Mouse (Mus musculus): Measurements from ENCODE around the gene Mecom. TPM values are rescaled to one million over a fixed set of nuclear protein-coding genes. Genes with fewer than 3 reads are reported as not detected.

Mecom gene
- polyA plus RNA-seq, 1 experiment from 2014 or later: 33.2 TPM

DNA sequence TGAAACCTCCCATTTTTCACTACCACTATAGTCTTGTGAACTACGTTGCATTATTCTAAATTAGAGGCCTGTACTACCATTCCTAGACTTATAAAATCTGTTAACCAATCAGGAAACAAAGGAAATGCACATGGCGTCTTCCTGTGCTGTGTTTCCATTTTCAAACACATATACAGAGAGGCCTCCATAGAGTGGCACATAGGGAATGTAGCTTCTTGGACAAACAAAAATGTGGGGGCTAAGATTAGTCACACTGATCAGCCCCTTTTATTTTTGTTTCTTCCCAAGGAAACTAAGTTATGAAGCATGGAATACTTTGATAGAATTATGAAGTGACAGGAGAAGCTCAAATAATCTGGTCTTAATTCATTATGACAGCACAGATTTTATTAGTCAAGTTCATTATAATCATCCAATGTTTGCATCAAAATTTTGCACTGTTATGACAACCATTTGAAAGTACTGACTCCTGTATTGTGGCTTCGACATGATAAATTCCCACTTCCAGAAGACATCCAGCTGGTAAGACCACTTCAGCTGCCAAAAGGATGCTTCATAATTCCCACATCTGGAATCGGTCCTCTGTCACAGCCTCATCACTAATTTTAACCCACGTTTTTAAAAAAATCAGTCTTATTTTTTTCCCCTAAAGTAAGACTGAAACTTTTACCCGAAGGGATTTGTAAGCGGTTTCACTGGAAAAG, 429.1 kb downstream of the Mecom start:
- Histone ChIP-seq H3K4me2 (replicated peaks) (no peak overlapping the region), H3K4me3 (no peak overlapping the region), H3K36me3 (no peaks in the 10 kb centered on the region), H3K4me1 (no peaks in the 10 kb centered on the region), H3K27me3 (no peaks in the 10 kb centered on the region), H3K9ac (replicated peaks) (no peak overlapping the region), H3K9me3 (no peaks in the 10 kb centered on the region), H3K27ac (replicated peaks) (no peak overlapping the region)
- WGBS: 88% methylated on average over 7 of the region's 7 CpGs
- no peak for ATAC-seq (ENCODE audit: low FRiP score, low read depth)

DNA sequence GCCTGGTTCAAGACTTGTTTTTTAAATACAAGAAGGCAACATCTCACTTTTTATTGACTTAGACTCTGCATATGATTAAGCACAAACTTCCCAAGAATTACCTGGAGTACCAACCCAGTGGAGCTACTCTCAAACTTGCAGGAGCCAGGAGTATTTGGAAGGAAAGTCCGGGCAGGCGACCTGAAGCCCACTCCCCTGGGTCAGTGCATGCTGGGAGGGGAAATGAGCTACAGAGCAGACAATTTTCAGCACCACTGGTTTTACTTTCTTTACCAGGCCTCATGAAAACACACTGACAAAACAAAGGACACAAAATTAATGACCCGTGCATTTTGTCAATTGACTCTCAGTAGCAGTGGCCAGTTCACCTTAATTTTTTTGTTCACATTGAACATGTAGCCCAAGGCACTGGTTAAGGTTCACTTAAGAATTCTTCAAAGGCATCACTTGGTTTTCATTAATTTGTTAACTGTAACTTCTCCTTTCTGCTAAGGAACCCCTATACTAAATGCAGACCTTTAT, 434.5 kb downstream of the Mecom start:
- no peak for ATAC-seq (ENCODE audit: low FRiP score, low read depth)
- no peak overlapping the region for H3K27ac ChIP-seq (replicated peaks)
- no peaks in the 10 kb centered on the region for H3K27me3 ChIP-seq
- no peaks in the 10 kb centered on the region; the same call in 1 of the 2 replicates for H3K4me1 ChIP-seq
- 40% methylated on average over 3 of the region's 3 CpGs for WGBS
- H3K9me3 ChIP-seq: no peaks in the 10 kb centered on the region
- H3K4me3 ChIP-seq: no peak overlapping the region
- no peak overlapping the region for H3K9ac ChIP-seq (replicated peaks)
- H3K4me2 ChIP-seq (replicated peaks): no peak overlapping the region
- no peaks in the 10 kb centered on the region for H3K36me3 ChIP-seq

DNA sequence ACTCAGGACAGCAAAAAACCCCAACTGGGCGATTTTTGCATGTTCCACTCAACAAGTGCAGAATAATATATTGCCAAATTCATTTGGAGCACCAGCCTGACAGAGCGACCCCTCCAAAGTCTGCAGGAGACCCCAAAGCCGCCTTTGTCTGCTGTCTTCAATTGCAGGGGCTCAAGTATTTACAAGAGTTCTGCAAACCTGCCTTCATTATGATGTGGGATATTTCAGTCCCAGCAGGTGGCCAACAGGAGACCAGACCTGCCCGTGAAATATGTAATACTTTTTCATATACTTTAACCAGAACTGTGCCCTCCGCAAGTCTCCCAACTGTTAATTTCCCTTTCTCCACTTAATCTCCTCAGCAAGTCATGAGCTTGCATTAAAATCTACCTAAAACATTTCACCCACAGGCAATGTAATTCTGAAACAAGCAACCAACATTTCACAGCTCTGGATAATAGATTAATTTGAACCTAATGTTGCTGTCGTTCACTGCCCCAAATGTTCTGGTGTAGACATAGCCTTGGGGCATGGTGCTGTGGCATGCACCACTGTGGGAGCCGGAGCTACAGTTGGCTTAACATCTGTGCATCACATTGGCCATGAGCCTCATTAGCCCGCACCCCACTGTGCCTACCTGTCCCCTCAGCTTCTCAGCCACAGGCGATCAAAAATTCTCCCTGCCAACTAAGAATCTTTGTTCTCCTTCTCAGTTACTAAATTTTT, 439.7 kb downstream of the Mecom start:
- no peak overlapping the region for H3K9ac ChIP-seq (replicated peaks)
- WGBS: 64% methylated on average over 9 of the region's 9 CpGs
- H3K36me3 ChIP-seq: no peaks in the 10 kb centered on the region
- no peak for ATAC-seq (ENCODE audit: low FRiP score, low read depth)
- no peaks in the 10 kb centered on the region for H3K27me3 ChIP-seq
- H3K4me2 ChIP-seq (replicated peaks): no peak overlapping the region
- H3K27ac ChIP-seq (replicated peaks): no peak overlapping the region
- H3K4me1 ChIP-seq: no peaks in the 10 kb centered on the region; the same call in 1 of the 2 replicates
- H3K4me3 ChIP-seq: no peak overlapping the region
- H3K9me3 ChIP-seq: no peaks in the 10 kb centered on the region

DNA sequence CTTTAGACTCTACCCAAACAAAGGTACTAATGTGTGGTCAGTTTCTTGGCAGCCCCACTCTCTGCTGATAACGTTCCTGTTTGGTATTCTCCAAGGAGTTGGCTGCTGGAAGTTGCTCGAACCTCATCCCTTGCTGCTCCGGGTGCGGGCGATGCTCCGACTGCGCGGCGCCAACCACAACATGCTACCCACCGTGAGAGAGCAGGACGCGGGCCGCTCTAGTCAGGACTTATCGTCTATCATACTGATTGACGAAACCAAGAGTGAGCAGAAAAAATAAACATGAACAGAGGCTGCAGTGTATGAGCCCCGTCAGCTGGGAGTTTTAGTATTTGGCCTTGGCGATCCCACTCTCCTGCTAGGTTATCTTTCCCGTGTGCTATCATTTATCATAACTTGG, 441.3 kb downstream of the Mecom start:
- H3K27me3 ChIP-seq: no peaks in the 10 kb centered on the region
- no peak overlapping the region for H3K9ac ChIP-seq (replicated peaks)
- H3K4me2 ChIP-seq (replicated peaks): no peak overlapping the region
- 88% methylated on average over 18 of the region's 18 CpGs for WGBS
- H3K4me3 ChIP-seq: no peak overlapping the region
- no peaks in the 10 kb centered on the region for H3K9me3 ChIP-seq
- no peak overlapping the region for H3K27ac ChIP-seq (replicated peaks)
- no peaks in the 10 kb centered on the region for H3K36me3 ChIP-seq
- H3K4me1 ChIP-seq: no peaks in the 10 kb centered on the region; the same call in 1 of the 2 replicates
- no peak for ATAC-seq (ENCODE audit: low FRiP score, low read depth)

DNA sequence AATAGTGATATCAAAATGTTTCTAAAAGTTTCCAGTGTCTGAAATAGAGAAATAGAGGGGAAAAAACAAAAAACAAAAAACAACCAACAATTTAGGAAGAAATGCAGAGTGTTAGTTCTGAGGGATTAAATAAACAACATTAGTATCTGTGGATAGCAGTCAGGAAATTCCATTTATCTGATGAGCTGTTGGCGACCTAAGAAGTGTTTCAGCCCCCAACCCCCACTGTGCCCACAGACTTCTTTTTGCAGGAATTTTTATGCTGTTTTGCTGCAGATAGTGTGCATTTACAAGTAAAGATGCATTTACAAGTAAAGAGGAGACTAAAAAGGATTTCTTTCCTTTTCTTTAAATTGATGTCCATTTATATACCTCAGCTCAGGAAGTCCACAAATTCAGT, 441.9 kb downstream of the Mecom start:
- Histone ChIP-seq H3K27ac (replicated peaks) (no peak overlapping the region), H3K4me1 (no peaks in the 10 kb centered on the region; the same call in 1 of the 2 replicates), H3K4me3 (no peak overlapping the region), H3K36me3 (no peaks in the 10 kb centered on the region), H3K27me3 (no peaks in the 10 kb centered on the region), H3K9me3 (no peaks in the 10 kb centered on the region), H3K4me2 (replicated peaks) (no peak overlapping the region), H3K9ac (replicated peaks) (no peak overlapping the region)
- ATAC-seq (ENCODE audit: low FRiP score, low read depth): no peak
- WGBS: 53% methylated on average over 1 of the region's 1 CpGs

DNA sequence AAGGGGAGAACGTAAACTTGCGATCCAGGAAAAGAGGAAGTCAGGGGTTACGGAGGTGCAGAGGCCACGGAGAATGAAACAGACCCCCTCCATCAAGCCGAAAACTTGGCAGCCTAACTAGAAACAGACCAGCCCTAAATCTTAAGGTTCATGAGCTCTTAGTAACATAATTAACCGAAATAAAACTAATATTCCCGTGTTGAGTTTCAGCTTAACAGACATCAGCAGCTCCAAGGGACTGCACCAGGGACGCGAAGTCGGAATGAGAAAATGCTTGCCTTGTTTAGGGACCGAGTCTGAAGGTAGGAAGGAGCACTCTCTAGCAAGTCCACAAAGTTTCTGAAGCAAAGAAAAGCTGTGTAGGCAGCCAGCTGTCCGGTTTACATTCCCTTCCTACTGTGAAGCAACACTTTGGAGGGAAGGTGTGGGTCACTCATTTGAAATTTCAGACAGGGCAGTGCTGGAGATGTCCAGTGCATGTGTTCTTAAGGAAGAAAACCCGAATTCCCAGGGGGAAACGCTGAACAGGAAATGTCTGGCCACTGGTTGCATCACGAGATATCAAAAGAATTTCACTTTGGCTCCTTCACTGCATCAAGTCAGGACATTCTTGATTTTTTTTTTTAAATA, 442.5 kb downstream of the Mecom start:
- Histone ChIP-seq H3K4me3 (no peak overlapping the region), H3K36me3 (no peaks in the 10 kb centered on the region), H3K27me3 (no peaks in the 10 kb centered on the region), H3K4me2 (replicated peaks) (no peak overlapping the region), H3K9ac (replicated peaks) (no peak overlapping the region), H3K27ac (replicated peaks) (no peak overlapping the region), H3K9me3 (no peaks in the 10 kb centered on the region), H3K4me1 (no peaks in the 10 kb centered on the region; the same call in 1 of the 2 replicates)
- no peak for ATAC-seq (ENCODE audit: low FRiP score, low read depth)
- WGBS: 58% methylated on average over 15 of the region's 15 CpGs

DNA sequence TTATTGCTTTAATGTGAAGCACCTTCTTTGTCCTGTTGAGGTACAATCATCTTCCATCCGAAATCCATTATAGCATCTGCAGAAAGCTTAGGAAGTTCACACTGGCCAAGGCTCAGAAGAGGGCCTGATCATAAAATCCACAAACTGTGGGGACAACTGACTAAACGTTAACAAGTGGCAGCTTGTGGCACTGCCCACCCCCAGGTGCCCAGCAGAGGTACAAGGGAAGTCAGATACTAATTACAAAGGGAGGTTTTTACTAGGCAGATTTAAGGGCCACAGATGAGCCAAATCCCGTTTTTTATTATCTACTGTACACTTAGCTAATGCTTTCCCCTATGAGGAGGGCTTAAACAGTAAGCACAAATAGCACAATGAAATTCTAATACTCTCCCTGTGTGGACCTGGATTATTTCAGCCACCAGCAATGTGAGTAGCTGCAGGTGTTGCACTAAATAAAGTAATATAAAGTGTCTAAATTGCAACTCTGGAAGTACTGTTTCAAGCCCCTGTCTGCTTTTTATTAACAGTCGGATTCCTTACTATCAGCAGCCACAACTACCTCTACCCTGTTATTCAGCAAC, 443.2 kb downstream of the Mecom start:
- Histone ChIP-seq H3K9me3 (no peaks in the 10 kb centered on the region), H3K4me1 (no peaks in the 10 kb centered on the region; the same call in 1 of the 2 replicates), H3K27ac (replicated peaks) (no peak overlapping the region), H3K4me2 (replicated peaks) (no peak overlapping the region), H3K36me3 (no peaks in the 10 kb centered on the region), H3K4me3 (no peak overlapping the region), H3K27me3 (no peaks in the 10 kb centered on the region), H3K9ac (replicated peaks) (no peak overlapping the region)
- no peak for ATAC-seq (ENCODE audit: low FRiP score, low read depth)
- WGBS: 62% methylated on average over 4 of the region's 4 CpGs

DNA sequence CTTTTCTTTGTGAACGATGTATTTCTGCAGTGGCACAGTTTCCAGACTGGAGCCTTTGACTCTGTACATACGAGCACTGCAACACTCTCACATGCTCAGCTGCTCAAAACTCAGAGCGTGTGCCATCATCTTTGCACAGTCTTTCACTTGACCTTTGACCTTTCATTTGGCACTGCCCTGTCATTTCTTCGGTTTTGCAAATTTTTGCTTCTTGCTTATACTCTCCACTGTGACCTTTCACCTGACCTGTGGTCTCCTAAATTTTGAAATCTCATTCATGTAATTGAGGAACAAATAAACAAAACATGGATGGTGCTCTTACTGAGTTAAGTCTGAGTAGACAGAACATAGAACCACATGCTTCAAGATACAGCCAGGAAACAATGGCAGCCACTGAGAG, 446.7 kb downstream of the Mecom start:
- no peaks in the 10 kb centered on the region for H3K9me3 ChIP-seq
- H3K4me2 ChIP-seq (replicated peaks): no peak overlapping the region
- no peaks in the 10 kb centered on the region for H3K4me1 ChIP-seq
- WGBS: 76% methylated on average over 4 of the region's 4 CpGs
- ATAC-seq (ENCODE audit: low FRiP score, low read depth): no peak
- H3K27me3 ChIP-seq: no peaks in the 10 kb centered on the region
- no peak overlapping the region for H3K9ac ChIP-seq (replicated peaks)
- no peak overlapping the region for H3K4me3 ChIP-seq
- H3K27ac ChIP-seq (replicated peaks): no peak overlapping the region
- H3K36me3 ChIP-seq: no peaks in the 10 kb centered on the region

DNA sequence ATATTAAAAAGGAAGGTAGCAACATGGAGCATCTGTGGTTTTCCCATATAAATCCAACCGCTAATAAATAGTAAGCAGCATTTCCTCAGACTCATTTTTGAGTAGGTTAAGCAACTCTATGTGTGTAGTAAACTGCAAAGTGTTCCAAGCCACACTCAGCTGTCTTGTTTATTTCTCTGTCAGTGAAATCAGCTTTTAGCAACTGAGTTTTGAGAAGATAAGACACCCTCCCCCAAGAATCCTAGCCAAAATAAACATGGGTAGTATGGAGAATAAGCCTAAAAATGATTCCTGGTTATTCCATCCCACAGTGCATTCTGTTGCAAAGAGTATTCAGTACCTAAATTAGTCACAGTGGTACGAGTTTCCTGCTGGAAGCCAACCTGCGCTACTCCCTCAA, 450.1 kb downstream of the Mecom start:
- Histone ChIP-seq H3K9me3 (no peaks in the 10 kb centered on the region), H3K9ac (replicated peaks) (no peak overlapping the region), H3K27ac (replicated peaks) (no peak overlapping the region), H3K4me1 (no peaks in the 10 kb centered on the region), H3K4me2 (replicated peaks) (no peak overlapping the region), H3K4me3 (no peak overlapping the region), H3K27me3 (no peaks in the 10 kb centered on the region), H3K36me3 (no peaks in the 10 kb centered on the region)
- 95% methylated on average over 3 of the region's 3 CpGs for WGBS
- ATAC-seq (ENCODE audit: low FRiP score, low read depth): no peak

DNA sequence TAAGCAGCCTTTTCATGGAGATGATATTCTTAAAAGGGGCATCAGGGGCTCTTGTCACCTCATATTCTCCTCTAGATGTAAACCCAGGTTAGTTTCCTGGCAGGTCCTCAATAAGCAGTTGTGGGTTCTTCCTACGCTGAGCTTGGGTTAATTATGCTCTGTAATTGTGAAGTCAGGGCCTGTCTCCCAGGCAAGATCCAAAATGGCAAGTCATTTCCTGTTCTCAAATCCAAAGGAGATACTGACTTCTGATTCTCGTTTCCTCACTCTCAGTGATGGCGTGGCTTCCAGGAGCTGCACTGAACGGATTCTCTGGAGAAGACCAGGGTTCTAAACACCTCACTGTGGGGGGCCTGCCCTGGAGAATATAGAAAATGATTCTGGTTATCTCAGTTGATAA, 450.7 kb downstream of the Mecom start:
- H3K27me3 ChIP-seq: no peaks in the 10 kb centered on the region
- H3K4me1 ChIP-seq: no peaks in the 10 kb centered on the region
- H3K36me3 ChIP-seq: no peaks in the 10 kb centered on the region
- no peak overlapping the region for H3K27ac ChIP-seq (replicated peaks)
- no peak for ATAC-seq (ENCODE audit: low FRiP score, low read depth)
- no peaks in the 10 kb centered on the region for H3K9me3 ChIP-seq
- 73% methylated on average over 4 of the region's 4 CpGs for WGBS
- H3K9ac ChIP-seq (replicated peaks): no peak overlapping the region
- no peak overlapping the region for H3K4me3 ChIP-seq
- no peak overlapping the region for H3K4me2 ChIP-seq (replicated peaks)

DNA sequence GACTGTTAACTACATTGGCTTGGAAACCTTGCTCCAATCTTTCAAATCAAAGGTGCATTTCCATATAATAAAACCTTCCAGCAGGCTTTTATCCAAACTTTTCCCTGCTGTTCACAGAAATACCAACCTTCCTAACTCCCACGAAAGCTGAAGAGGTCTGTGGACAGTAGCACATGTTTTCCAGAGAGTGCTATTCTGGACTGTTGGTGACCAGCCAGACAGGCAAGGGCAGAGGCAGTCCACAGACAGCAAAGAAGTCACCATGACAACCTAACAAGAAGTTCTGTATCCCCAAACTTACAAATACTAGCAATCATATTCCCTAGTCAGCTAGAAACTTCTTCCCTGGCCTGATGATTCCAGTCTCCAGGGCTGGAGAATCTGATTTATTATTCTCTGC, 454.8 kb downstream of the Mecom start:
- ATAC-seq (ENCODE audit: low FRiP score, low read depth): no peak
- 68% methylated on average over 1 of the region's 1 CpGs for WGBS
- H3K4me2 ChIP-seq (replicated peaks): no peak overlapping the region
- H3K9me3 ChIP-seq: no peaks in the 10 kb centered on the region
- H3K9ac ChIP-seq (replicated peaks): no peak overlapping the region
- no peaks in the 10 kb centered on the region for H3K27me3 ChIP-seq
- H3K4me1 ChIP-seq: no peaks in the 10 kb centered on the region
- H3K27ac ChIP-seq (replicated peaks): no peak overlapping the region
- H3K36me3 ChIP-seq: no peaks in the 10 kb centered on the region
- no peak overlapping the region for H3K4me3 ChIP-seq

DNA sequence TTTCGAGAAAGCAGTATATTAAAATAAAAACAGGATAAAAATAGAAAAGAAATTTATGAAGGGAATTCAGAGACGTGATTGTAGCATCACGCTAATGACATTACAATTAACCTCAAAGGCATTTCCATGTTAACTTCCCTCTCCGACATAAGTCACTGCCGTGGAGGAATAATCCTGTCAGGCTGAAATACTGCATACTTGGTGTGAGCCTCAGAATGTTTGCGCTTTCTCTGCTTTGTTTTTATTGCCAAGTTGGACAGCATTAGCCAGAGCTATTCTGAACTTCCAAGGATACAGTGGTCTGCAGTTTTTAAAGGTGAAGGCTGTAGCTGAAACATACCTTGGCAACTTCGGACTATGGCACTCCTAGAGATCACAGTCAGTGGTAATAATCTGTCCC, 455.3 kb downstream of the Mecom start:
- 88% methylated on average over 7 of the region's 7 CpGs for WGBS
- no peak overlapping the region for H3K4me3 ChIP-seq
- no peak overlapping the region for H3K27ac ChIP-seq (replicated peaks)
- ATAC-seq (ENCODE audit: low FRiP score, low read depth): no peak
- H3K4me1 ChIP-seq: no peaks in the 10 kb centered on the region
- no peak overlapping the region for H3K4me2 ChIP-seq (replicated peaks)
- no peaks in the 10 kb centered on the region for H3K36me3 ChIP-seq
- no peaks in the 10 kb centered on the region for H3K9me3 ChIP-seq
- no peaks in the 10 kb centered on the region for H3K27me3 ChIP-seq
- no peak overlapping the region for H3K9ac ChIP-seq (replicated peaks)
